Mouse (Mus musculus): ENCODE measurements at regions not wholly inside any gene's neighbourhood (a gene's known extent, or its start where the extent isn't known, plus 50 kb on each side); places are given as distances from the start of the nearest gene placed in this dataset.
A peak's percentile ranks its signal among the peaks of the same experiment; 100 is the strongest.

DNA sequence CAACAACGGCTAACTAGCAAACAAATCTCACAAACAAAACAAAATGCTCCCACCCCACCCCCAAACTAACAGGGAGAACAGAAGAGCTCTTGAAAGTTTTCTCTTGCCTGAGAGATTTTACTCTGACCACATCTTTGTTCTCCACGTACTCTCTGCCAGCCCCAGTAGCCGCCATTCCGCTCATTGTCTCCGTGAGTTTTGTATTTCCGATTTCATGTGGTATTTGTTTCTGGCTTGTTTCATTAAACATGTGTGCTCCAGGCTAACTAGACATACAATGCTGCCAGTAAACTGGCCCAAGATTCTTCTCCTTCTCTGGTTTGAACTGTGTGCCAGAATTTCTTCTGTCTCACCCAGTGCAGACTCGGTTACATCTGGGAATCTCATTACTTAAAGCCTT, 168.2 kb upstream of the Slc38a2 start:
- H3K27ac ChIP-seq (ENCODE audit: insufficient read depth, low read length), result no peak overlapping the region
- H3K4me3 ChIP-seq (ENCODE audit: insufficient read depth, low read length), result no peak overlapping the region
- no peaks in the 10 kb centered on the region for H3K4me1 ChIP-seq (ENCODE audit: control insufficient read depth, insufficient read depth, low read length)
- TF ChIP-seq POLR2A (IDR thresholded peaks at IDR 0.05; ENCODE audit: extremely low read depth, insufficient read depth, low read length) (no peak), CTCF (IDR thresholded peaks at IDR 0.05; ENCODE audit: extremely low read depth, insufficient read depth, low read length) (no peak)

DNA sequence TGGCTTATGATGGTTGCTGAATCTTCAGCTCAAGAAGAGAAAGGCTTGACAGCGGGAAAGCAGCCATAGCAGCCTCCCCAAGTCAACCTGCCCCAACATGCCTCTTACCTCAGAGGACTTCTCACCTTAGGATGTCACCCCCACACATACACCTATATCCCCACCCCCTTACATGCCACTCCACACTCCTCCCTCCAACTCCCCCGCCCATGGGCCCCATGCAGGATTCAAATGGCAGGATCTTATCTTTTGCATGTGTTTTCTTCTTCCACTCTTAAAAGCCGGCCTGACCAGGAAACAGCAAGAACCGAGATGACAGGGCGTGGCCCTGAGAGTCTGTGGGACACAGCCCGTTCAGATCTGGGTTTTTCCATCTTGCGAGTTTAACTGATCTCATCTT, 166.4 kb upstream of the Slc38a2 start:
- Histone ChIP-seq H3K27ac (ENCODE audit: insufficient read depth, low read length) (no peak overlapping the region), H3K4me1 (ENCODE audit: control insufficient read depth, insufficient read depth, low read length) (no peaks in the 10 kb centered on the region), H3K4me3 (ENCODE audit: insufficient read depth, low read length) (no peak overlapping the region)
- TF ChIP-seq CTCF (IDR thresholded peaks at IDR 0.05; ENCODE audit: extremely low read depth, insufficient read depth, low read length), result no peak
- no peak for TF ChIP-seq POLR2A (IDR thresholded peaks at IDR 0.05; ENCODE audit: extremely low read depth, insufficient read depth, low read length)

DNA sequence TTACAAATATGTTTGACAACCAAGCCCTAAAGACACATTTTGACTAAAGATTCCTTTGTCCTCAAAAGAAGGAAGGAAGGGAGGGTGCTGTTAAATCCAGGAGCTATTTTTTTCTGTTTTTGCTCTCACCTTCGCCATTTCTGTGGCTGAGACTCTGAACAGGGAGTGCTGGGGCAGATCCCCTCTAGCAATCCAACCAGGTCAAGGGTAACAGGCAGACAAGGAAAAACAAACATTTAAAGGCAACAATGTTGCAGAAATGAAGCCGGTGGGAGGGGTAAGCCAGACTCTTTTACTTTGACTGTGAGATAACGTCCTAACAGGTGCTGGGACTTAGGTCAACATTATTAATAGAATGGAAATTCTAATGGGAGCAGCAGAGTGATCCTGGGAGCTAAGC, 158.2 kb upstream of the Slc38a2 start:
- H3K4me3 ChIP-seq (ENCODE audit: insufficient read depth, low read length), result no peak overlapping the region
- no peak for TF ChIP-seq POLR2A (IDR thresholded peaks at IDR 0.05; ENCODE audit: extremely low read depth, insufficient read depth, low read length)
- TF ChIP-seq CTCF (IDR thresholded peaks at IDR 0.05; ENCODE audit: extremely low read depth, insufficient read depth, low read length), result no peak
- H3K4me1 ChIP-seq (ENCODE audit: control insufficient read depth, insufficient read depth, low read length), result no peaks in the 10 kb centered on the region
- H3K27ac ChIP-seq (ENCODE audit: insufficient read depth, low read length), result no peak overlapping the region

- no peak overlapping the region for H3K4me3 ChIP-seq (ENCODE audit: insufficient read depth, low read length)
These were observed 152.6 kb upstream of the Slc38a2 start for GRCm38 (mm10) chr15:96851970-96852768.

GRCm38 (mm10) chr15:96848150-96848549, 148.6 kb upstream of the Slc38a2 start:
- Histone ChIP-seq H3K4me3 (ENCODE audit: insufficient read depth, low read length) (no peak overlapping the region), H3K27ac (ENCODE audit: insufficient read depth, low read length) (no peak overlapping the region), H3K4me1 (ENCODE audit: control insufficient read depth, insufficient read depth, low read length) (no peaks in the 10 kb centered on the region)
- TF ChIP-seq POLR2A (IDR thresholded peaks at IDR 0.05; ENCODE audit: extremely low read depth, insufficient read depth, low read length) (no peak), CTCF (IDR thresholded peaks at IDR 0.05; ENCODE audit: extremely low read depth, insufficient read depth, low read length) (peak; percentile 25; the same call in 1 of the 2 replicates)

More at GRCm38 (mm10) chr15:96851970-96852768, 152.6 kb upstream of the Slc38a2 start:
- no peaks in the 10 kb centered on the region for H3K4me1 ChIP-seq (ENCODE audit: control insufficient read depth, insufficient read depth, low read length)
- TF ChIP-seq POLR2A (IDR thresholded peaks at IDR 0.05; ENCODE audit: extremely low read depth, insufficient read depth, low read length) (no peak), CTCF (IDR thresholded peaks at IDR 0.05; ENCODE audit: extremely low read depth, insufficient read depth, low read length) (no peak)
- no peak overlapping the region for H3K27ac ChIP-seq (ENCODE audit: insufficient read depth, low read length)

DNA sequence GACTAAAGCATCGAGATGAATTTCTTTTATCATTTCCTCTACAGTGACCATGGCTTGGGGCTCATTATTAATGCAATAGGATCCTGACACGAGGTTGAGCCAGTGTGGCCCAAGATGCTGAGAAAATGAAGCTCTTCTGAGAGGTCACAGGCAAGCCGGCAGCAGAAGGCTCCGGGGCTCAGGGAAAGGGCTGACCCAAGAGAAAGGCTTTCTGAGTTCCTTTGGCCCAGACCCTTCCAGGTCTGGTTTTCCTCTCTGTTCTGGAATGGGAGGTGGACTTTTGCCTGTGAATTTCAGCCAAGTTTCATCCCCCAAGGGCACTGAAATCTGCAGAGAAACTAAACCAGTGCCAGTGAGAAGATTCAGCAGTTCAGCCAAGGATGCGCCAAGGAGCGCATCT, 145.7 kb upstream of the Slc38a2 start:
- Histone ChIP-seq H3K27ac (ENCODE audit: insufficient read depth, low read length) (no peak overlapping the region), H3K4me3 (ENCODE audit: insufficient read depth, low read length) (no peak overlapping the region), H3K4me1 (ENCODE audit: control insufficient read depth, insufficient read depth, low read length) (no peaks in the 10 kb centered on the region)
- TF ChIP-seq POLR2A (IDR thresholded peaks at IDR 0.05; ENCODE audit: extremely low read depth, insufficient read depth, low read length), result no peak

DNA sequence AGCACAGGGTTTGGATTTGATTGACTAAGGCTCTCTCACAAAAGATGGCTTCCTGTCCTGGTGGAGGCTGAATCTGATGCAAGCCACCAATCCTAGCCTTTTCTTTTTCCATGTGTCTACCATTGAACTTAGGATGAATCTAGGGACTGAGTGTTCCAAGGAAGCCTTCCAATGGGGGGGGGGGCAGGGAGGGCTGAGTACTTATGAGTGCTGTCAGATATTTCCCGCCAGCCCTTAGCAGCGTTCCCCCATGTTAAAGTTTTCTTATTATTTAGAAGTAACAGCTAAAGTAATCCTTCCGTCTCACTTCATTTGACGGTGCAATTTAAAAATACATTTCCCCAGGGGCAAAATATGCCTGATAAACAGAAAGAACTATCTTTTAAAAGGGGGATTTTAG, 144.8 kb upstream of the Slc38a2 start:
- TF ChIP-seq POLR2A (IDR thresholded peaks at IDR 0.05; ENCODE audit: extremely low read depth, insufficient read depth, low read length), result no peak
- Histone ChIP-seq H3K27ac (ENCODE audit: insufficient read depth, low read length) (no peak overlapping the region), H3K4me1 (ENCODE audit: control insufficient read depth, insufficient read depth, low read length) (no peaks in the 10 kb centered on the region), H3K4me3 (ENCODE audit: insufficient read depth, low read length) (no peak overlapping the region)

DNA sequence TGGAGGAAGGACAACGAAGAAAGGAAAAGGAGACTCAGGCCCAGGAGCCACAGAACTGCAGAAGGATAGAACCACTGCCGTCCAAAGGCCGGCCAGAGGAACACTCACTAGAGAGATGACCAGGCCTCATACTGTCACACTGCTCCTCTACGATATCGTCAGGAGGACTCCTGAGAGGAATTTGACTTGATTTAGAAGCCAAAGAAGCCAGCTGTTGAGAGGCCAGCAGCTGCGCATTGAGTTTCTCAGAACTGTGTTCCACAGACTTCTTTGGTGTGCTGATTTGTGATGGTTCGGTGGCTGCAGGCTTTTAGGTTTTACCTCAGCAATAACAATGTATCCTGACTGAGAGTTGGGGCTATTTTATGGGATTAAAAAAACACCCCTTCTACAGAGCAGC, 144.1 kb upstream of the Slc38a2 start:
- H3K27ac ChIP-seq (ENCODE audit: insufficient read depth, low read length), result no peak overlapping the region
- H3K4me3 ChIP-seq (ENCODE audit: insufficient read depth, low read length), result no peak overlapping the region
- TF ChIP-seq CTCF (IDR thresholded peaks at IDR 0.05; ENCODE audit: extremely low read depth, insufficient read depth, low read length), result no peak
- TF ChIP-seq POLR2A (IDR thresholded peaks at IDR 0.05; ENCODE audit: extremely low read depth, insufficient read depth, low read length), result no peak
- H3K4me1 ChIP-seq (ENCODE audit: control insufficient read depth, insufficient read depth, low read length), result no peaks in the 10 kb centered on the region

DNA sequence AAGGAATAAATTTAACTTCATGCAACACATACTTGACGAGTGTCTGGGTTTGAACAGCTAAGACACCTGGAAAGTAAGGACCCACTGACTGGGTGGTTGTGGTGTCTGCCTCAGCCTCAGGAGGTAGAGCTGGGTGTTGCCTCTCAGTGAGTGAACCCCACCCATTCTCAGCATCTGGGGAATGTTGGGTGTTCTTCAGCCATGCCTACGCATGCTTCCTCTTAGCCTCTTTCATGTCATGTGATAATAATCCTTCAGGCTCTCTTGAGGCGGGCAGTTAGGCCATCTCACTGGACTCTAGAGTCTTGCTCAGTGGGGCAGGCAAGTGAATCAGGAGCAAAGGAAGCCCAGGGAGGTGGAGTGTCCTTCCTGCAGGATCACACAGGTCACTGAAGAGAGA, 143.4 kb upstream of the Slc38a2 start:
- no peak overlapping the region for H3K27ac ChIP-seq (ENCODE audit: insufficient read depth, low read length)
- no peak for TF ChIP-seq POLR2A (IDR thresholded peaks at IDR 0.05; ENCODE audit: extremely low read depth, insufficient read depth, low read length)
- no peak for TF ChIP-seq CTCF (IDR thresholded peaks at IDR 0.05; ENCODE audit: extremely low read depth, insufficient read depth, low read length)

GRCm38 (mm10) chr15:96836670-96837069, 137.1 kb upstream of the Slc38a2 start:
- Histone ChIP-seq H3K4me3 (ENCODE audit: insufficient read depth, low read length) (no peak overlapping the region), H3K4me1 (ENCODE audit: control insufficient read depth, insufficient read depth, low read length) (no peaks in the 10 kb centered on the region), H3K27ac (ENCODE audit: insufficient read depth, low read length) (no peak overlapping the region)
- TF ChIP-seq POLR2A (IDR thresholded peaks at IDR 0.05; ENCODE audit: extremely low read depth, insufficient read depth, low read length), result no peak
- TF ChIP-seq CTCF (IDR thresholded peaks at IDR 0.05; ENCODE audit: extremely low read depth, insufficient read depth, low read length), result no peak

More for the DNA sequence above, 143.4 kb upstream of the Slc38a2 start:
- Histone ChIP-seq H3K4me1 (ENCODE audit: control insufficient read depth, insufficient read depth, low read length) (no peaks in the 10 kb centered on the region), H3K4me3 (ENCODE audit: insufficient read depth, low read length) (no peak overlapping the region)
